Mouse (Mus musculus): ENCODE measurements around the gene Cnbd2.

- no peak for TF ChIP-seq CTCF (conservative IDR thresholded peaks at IDR 0.05; ENCODE audit: low read length)
- TF ChIP-seq POU5F1 (IDR thresholded peaks at IDR 0.05; ENCODE audit: borderline replicate concordance, low read length) = no peak
These were observed 84.0 kb downstream of the Cnbd2 start for GRCm38 (mm10) chr2:156396096-156396495.
